Mouse (Mus musculus) thymus, adult 2 months (tissue): ENCODE measurements around the gene Ints1. TPM values are rescaled to one million over a fixed set of nuclear protein-coding genes. Genes with fewer than 3 reads are reported as not detected.

ENCODE experiments used
- DNase-seq: peaks from one replicate; pipeline ENCODE4 v3.0.0; 2021
- H3K27ac ChIP-seq: fragments of 200-500 bp; 2 replicates; pipeline ENCODE4 v1.5.1; 2012; ENCODE audit warnings: low read length, control low read depth; ENCODE audit not compliant: control insufficient read depth, insufficient read depth
- H3K27me3 ChIP-seq: fragments of 200-500 bp; 2 replicates; pipeline ENCODE4 v1.6.1; 2012; ENCODE audit warnings: mild to moderate bottlenecking, low read length, moderate library complexity, mixed read lengths; ENCODE audit not compliant: control insufficient read depth, insufficient read depth
- H3K36me3 ChIP-seq: fragments of 200-500 bp; 2 replicates; pipeline ENCODE4 v1.6.1; 2012; ENCODE audit warnings: mild to moderate bottlenecking, low read length, moderate library complexity; ENCODE audit not compliant: control insufficient read depth, insufficient read depth
- H3K4me1 ChIP-seq: fragments of 200-500 bp; replicated peaks from 2 replicates; pipeline ENCODE4 v1.6.1; 2012; ENCODE audit warnings: low read length; ENCODE audit not compliant: control insufficient read depth, insufficient read depth
- H3K4me3 ChIP-seq: fragments of 200-500 bp; 2 replicates; pipeline ENCODE4 v1.5.1; 2012; ENCODE audit warnings: mild to moderate bottlenecking, low read length, control low read depth, moderate library complexity; ENCODE audit not compliant: control insufficient read depth, insufficient read depth
- CTCF ChIP-seq: fragments of 200-500 bp; IDR thresholded peaks from 2 replicates; pipeline ENCODE4 v1.5.1; 2012; ENCODE audit warnings: mild to moderate bottlenecking, control low read depth, low read length, moderate library complexity, borderline replicate concordance; ENCODE audit not compliant: control insufficient read depth, poor library complexity, insufficient read depth; ENCODE audit errors: extremely low read depth
- POLR2A ChIP-seq: fragments of 200-500 bp; IDR thresholded peaks from 2 replicates; pipeline ENCODE4 v1.6.1; 2012; ENCODE audit warnings: mild to moderate bottlenecking, low read length, control low read depth, moderate library complexity; ENCODE audit not compliant: control insufficient read depth, poor library complexity, insufficient read depth; ENCODE audit errors: extremely low read depth
- WGBS: fragments of 180-500 bp; shearing (Covaris S2); methylation state at CpG from one replicate; pipeline ENCODE4 v1.1.7; 2018; 5-methylcytosine and 5-hydroxymethylcytosine counted together
- polyA plus RNA-seq: library from polyadenylated mRNA; depleted of rRNA; stranded (reverse); fragments of >200 nt; gene quantifications from 2 replicates; pipeline ENCODE4 v1.2.3, GENCODE M21; 2012

Ints1 gene
- polyA plus RNA-seq, 1 experiment = 214 TPM

- 47% methylated on average over 7 of the region's 7 CpGs for whole genome bisulfite sequencing
Observed at GRCm38 (mm10) chr5:139734746-139735145, 40.7 kb downstream of the Ints1 start.

GRCm38 (mm10) chr5:139734016-139734415 is 41.5 kb downstream of the Ints1 start:
- no peaks in the 10 kb centered on the region for H3K27me3 ChIP-seq
- peaks cover 30% of the 10 kb centered on the region for H3K4me1 ChIP-seq
- no peaks in the 10 kb centered on the region for H3K36me3 ChIP-seq
- no peak overlapping the region for H3K4me3 ChIP-seq
- TF ChIP-seq POLR2A (no peak), CTCF (no peak)
- no peak for DNase-seq
- 22% methylated on average over 3 of the region's 3 CpGs for WGBS
- H3K27ac ChIP-seq = no peak overlapping the region

More at GRCm38 (mm10) chr5:139734746-139735145, 40.7 kb downstream of the Ints1 start:
- Histone ChIP-seq H3K27me3 (no peaks in the 10 kb centered on the region), H3K4me3 (no peak overlapping the region), H3K27ac (no peak overlapping the region), H3K36me3 (no peaks in the 10 kb centered on the region), H3K4me1 (peaks cover 30% of the 10 kb centered on the region)
- TF ChIP-seq POLR2A (no peak), CTCF (no peak)
- no peak for DNase-seq

GRCm38 (mm10) chr5:139732634-139733107 is 42.8 kb downstream of the Ints1 start:
- TF ChIP-seq CTCF (no peak), POLR2A (no peak)
- Histone ChIP-seq H3K4me1 (peaks cover 30% of the 10 kb centered on the region), H3K27ac (no peak overlapping the region), H3K27me3 (no peaks in the 10 kb centered on the region), H3K4me3 (no peak overlapping the region), H3K36me3 (no peaks in the 10 kb centered on the region)
- DNase-seq = peak; percentile 43
- 5% methylated on average over 11 of the region's 11 CpGs for whole genome bisulfite sequencing

- WGBS = 89% methylated on average over 8 of the region's 8 CpGs
- Histone ChIP-seq H3K27ac (no peak overlapping the region), H3K4me1 (peaks cover 24% of the 10 kb centered on the region), H3K27me3 (no peaks in the 10 kb centered on the region), H3K36me3 (no peaks in the 10 kb centered on the region), H3K4me3 (no peak overlapping the region)
- no peak for DNase-seq
- TF ChIP-seq CTCF (no peak), POLR2A (no peak)
Observed at GRCm38 (mm10) chr5:139730712-139731486, 44.6 kb downstream of the Ints1 start.

GRCm38 (mm10) chr5:139727261-139727660 is 48.2 kb downstream of the Ints1 start:
- no peak overlapping the region for H3K4me3 ChIP-seq
- no peak for DNase-seq
- peaks cover 2% of the 10 kb centered on the region for H3K4me1 ChIP-seq
- no peaks in the 10 kb centered on the region for H3K36me3 ChIP-seq
- WGBS = 93% methylated on average over 11 of the region's 11 CpGs
- no peak for TF ChIP-seq POLR2A
- no peak for TF ChIP-seq CTCF
- no peaks in the 10 kb centered on the region for H3K27me3 ChIP-seq
- no peak overlapping the region for H3K27ac ChIP-seq

GRCm38 (mm10) chr5:139726186-139726585 is 49.3 kb downstream of the Ints1 start:
- 80% methylated on average over 3 of the region's 3 CpGs for WGBS
- Histone ChIP-seq H3K4me1 (no peaks in the 10 kb centered on the region), H3K27ac (no peak overlapping the region), H3K27me3 (no peaks in the 10 kb centered on the region), H3K4me3 (no peak overlapping the region), H3K36me3 (no peaks in the 10 kb centered on the region)
- no peak for DNase-seq
- TF ChIP-seq CTCF = no peak

- no peak for DNase-seq
- Histone ChIP-seq H3K4me1 (no peaks in the 10 kb centered on the region), H3K36me3 (no peaks in the 10 kb centered on the region), H3K27ac (no peak overlapping the region), H3K27me3 (no peaks in the 10 kb centered on the region), H3K4me3 (no peak overlapping the region)
- TF ChIP-seq CTCF = no peak
- TF ChIP-seq POLR2A = no peak
- WGBS = 92% methylated on average over 10 of the region's 10 CpGs
Observed at GRCm38 (mm10) chr5:139724336-139725116, 50.9 kb downstream of the Ints1 start.
